Mouse (Mus musculus): Measurements from ENCODE around the gene Gm11549.

Gene Gm11549

DNA sequence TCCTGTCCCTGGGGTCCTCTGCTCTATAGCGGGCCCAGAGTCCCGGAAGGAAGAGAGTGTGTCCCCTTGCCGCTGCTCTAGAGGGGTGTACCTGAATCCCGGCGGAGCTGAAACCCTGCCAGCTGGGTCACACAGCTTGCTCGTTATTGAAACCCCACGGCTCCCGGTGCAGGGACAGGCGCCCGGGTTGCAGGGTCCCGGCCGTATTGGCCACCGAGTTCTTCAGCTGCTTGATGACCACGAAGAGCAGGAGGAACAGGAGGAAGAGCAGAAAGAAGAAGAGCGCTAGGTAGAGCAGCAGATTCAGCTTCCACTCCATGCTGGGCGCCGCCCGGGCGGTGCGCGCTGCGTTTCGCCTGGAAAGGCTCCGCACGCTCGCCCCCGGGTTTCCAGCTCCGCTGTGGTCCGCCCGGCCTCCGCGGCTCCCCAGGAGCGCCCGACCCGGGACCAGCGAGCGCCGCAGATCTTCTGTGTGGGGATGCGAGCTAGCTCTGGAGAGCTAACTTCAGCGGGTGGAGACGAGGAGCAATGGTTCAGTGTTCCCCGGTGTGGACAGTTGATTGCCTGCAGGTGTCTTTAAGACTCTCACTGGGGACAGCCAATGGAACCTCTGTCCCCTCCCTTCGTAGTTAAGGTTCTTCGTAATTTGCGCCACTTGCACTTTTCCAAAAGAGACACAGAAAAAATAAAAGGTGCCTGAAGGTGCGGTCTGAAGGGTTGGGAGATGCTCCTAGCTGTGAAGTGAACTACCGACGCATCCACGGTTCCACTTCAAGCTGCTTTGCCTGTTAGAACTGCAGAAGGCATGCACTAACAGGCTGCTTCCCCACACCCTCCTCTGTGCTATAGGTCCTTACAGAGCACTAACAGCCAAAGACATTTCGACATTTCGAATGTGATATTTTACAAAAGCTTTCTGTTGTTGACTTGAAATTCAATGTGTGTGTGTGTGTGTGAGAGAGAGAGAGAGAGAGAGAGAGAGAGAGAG, at the start of gene Gm11549:
TSS of gene Gm11549 (minus strand) at position 741 of the 988 bp plus-strand sequence.
- peak in 1 of 2 experiments; percentile 35 for DNase-seq (ENCODE audit: low spot score in 2 of 2)

GRCm38 (mm10) chr3:36569836-36570235, 48.2 kb upstream of the Gm11549 start:
- DNase-seq (ENCODE audit: low spot score in 2 of 2) = no peak

- no peak for DNase-seq (ENCODE audit: low spot score in 2 of 2)
Measured at GRCm38 (mm10) chr3:36563666-36564065, 42.1 kb upstream of the Gm11549 start.

DNA sequence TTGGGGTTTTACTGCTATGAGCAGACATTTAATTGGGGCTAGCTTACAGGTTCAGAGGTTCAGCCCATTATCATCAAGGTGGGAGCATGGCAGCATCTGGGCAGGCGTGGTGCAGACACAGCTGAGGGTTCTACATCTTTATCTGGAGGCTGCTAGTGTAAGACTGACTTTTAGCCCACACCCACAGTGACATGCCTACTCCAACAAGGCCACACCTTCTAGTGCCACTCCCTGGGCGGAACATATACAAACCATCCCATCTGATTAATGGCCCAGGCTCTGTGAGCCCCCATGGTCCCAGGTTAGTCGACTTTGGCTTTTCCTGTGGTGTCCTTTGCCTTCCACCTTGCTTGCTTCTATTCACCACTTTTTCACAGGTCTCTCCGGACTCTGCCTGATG, 38.0 kb upstream of the Gm11549 start:
- DNase-seq (ENCODE audit: low spot score in 2 of 2) = no peak

- DNase-seq (ENCODE audit: low spot score in 2 of 2) = no peak
Measured at GRCm38 (mm10) chr3:36557601-36558000, 36.0 kb upstream of the Gm11549 start.

GRCm38 (mm10) chr3:36552406-36553047, 30.9 kb upstream of the Gm11549 start, which contains the start of gene Exosc9:
TSS of gene Exosc9 (plus strand) at chr3:36552606.
- DNase-seq (ENCODE audit: low spot score in 2 of 2) = peak; percentile 89 to 96

- DNase-seq (ENCODE audit: low spot score in 2 of 2) = peak in 1 of 2 experiments; percentile 19
Measured at GRCm38 (mm10) chr3:36551851-36552384, 30.3 kb upstream of the Gm11549 start.

GRCm38 (mm10) chr3:36551343-36551742, 29.7 kb upstream of the Gm11549 start:
- peak in 1 of 2 experiments; percentile 27 for DNase-seq (ENCODE audit: low spot score in 2 of 2)

DNA sequence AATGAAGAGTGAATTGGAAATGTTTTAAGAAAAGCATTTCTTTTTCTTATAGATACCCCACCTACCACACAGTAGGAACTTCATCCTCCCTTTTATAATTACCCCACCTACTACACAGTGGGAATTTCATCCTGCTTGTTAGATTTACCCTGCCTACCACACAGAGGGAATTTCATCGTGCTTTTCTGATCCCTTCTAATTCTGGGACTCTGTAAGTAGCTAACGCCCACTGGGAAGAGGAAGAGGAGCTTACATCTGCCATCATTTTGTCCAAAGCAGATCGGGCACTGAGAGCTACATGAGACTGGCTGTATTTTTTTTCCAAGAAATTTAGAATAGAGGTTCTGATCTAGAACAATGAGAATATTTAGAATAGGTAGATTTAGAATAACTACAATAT, 23.3 kb upstream of the Gm11549 start:
- no peak for DNase-seq (ENCODE audit: low spot score in 2 of 2)

DNA sequence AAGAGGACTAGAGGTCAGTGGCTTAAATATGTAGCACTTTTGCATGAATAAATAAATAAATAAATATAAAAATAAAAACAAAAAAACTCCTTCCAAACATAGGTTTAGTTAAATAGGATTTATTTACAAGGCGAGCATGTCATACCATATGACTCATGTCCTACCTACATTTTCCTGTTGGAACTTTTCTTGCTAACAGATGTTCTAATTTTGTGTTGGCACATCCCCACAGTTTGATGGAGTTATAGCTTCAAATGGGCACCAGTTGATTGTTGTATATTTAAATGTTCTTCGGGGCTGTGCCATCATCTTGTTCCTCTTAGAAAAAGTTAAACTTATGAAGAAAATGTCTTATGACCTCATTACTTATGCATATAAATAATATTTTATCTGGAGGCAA, 19.8 kb upstream of the Gm11549 start:
- DNase-seq (ENCODE audit: low spot score in 2 of 2) = no peak

- no peak for DNase-seq (ENCODE audit: low spot score in 2 of 2)
Measured at GRCm38 (mm10) chr3:36540756-36541155, 19.1 kb upstream of the Gm11549 start.

GRCm38 (mm10) chr3:36537701-36538470, 16.3 kb upstream of the Gm11549 start:
- DNase-seq (ENCODE audit: low spot score in 2 of 2) = no peak

DNA sequence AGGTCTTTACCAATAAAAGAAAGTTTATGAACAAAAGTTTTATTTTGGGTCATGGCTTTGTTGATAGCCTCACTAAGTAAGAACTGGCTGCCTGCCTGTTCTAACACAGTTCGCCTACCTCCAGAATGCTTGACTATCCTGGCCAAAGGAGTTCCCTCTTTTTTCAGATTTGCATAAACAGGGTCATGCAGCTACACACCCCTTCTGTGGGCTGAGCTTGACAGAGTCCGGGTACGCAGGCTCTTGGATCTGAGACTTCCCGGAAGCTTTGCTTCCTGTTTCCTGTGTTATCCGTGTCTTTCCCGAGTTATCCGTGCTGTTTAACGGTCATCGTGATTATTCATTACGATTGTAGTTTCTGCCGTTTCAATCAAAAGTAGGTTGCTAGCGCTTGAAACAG, 14.4 kb upstream of the Gm11549 start:
- no peak for DNase-seq (ENCODE audit: low spot score in 2 of 2)

GRCm38 (mm10) chr3:36533201-36533672, 11.6 kb upstream of the Gm11549 start:
- no peak for DNase-seq (ENCODE audit: low spot score in 2 of 2)

DNA sequence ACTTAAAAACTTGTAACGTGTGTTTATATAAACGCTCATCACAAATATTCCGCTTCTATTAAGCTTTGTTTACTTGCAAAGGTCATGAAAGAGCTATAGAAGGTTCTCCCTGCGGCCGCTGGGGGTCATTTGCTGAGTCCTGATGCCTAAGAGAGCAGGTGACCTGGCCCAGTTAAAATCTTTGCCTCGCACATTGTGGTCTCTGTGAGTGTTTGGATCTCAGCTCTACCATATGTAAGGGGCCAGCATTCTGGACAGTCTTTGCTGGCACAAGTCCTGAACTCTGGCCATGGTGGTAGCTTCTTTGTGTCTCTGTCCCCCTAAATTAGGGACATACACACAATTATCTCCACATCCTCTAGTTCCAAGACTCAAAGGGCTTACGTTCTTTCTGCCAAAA, 11.1 kb upstream of the Gm11549 start:
- DNase-seq (ENCODE audit: low spot score in 2 of 2) = no peak

GRCm38 (mm10) chr3:36531979-36532542, 10.4 kb upstream of the Gm11549 start:
- DNase-seq (ENCODE audit: low spot score in 2 of 2) = no peak

DNA sequence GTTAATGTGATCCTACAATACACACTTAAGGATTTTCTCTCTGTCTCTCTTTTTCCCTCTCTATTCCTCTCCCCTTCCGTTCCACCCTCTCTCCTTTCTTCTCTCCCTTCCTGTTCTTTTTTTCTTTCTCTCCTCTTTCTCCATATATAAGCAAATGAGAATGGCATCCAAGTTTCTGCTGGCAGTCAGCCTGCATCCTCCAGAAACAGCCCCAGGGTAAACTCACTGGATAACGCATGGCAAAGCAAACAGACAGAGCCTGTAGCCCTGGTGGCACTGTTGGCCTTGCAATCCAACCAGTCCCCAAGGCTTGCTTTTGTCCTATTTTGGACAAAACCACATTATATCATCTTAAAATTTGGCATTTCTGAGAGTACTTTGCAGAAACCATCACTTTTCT, 9.6 kb upstream of the Gm11549 start:
- no peak for DNase-seq (ENCODE audit: low spot score in 2 of 2)

- no peak for DNase-seq (ENCODE audit: low spot score in 2 of 2)
Measured at GRCm38 (mm10) chr3:36530781-36531180, 9.2 kb upstream of the Gm11549 start.

- DNase-seq (ENCODE audit: low spot score in 2 of 2) = peak; percentile 48 to 73
Measured at GRCm38 (mm10) chr3:36530345-36530744, 8.7 kb upstream of the Gm11549 start.

DNA sequence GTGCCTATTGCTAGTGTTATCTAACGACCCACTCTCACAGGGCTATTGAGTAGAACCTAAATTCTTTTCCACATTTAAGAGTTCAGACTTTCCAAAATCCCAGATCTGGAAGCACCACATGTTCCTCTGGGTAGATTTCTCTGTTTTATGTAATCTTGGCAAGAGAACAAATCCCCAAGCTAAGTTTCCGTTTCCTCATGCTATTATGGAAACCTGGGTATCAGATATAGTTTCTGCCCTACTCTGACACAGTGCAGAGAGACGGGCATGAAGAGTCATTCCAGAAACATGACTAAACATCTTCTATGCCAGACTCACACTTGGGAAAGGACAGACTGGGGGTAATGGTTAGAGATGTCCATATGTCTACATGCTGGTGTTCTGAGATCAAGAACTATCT, 2.9 kb upstream of the Gm11549 start:
- DNase-seq (ENCODE audit: low spot score in 2 of 2) = no peak

DNA sequence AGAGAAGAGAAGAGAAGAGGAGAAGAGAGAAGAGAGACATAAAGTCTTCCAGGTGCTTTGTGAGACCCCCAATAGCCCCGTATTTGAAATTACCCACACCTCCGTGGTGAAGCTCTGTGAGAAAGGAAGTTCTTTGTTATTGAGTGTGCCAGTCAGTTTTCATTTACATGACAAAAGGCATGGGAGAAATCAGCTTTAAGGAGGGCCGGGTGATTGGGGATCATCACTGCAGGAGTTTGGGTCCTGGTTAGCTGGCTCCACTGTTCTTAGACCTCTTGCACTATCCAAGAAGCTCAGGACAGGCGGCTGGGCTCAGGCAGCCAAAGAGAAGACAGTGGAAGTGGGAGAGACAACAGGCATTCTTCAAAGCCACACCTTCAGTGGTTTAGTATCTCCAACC, 524 bp upstream of the Gm11549 start:
- no peak for DNase-seq (ENCODE audit: low spot score in 2 of 2)
